Mouse (Mus musculus): ENCODE results near the gene Cenpb. TPM values are rescaled to one million over a fixed set of nuclear protein-coding genes. Genes with fewer than 3 reads are reported as not detected.
A peak's percentile ranks its signal among the peaks of the same experiment; 100 is the strongest.

The Cenpb gene
- polyA plus RNA-seq, 1 experiment from 2014 or later, result 4.5 TPM

DNA sequence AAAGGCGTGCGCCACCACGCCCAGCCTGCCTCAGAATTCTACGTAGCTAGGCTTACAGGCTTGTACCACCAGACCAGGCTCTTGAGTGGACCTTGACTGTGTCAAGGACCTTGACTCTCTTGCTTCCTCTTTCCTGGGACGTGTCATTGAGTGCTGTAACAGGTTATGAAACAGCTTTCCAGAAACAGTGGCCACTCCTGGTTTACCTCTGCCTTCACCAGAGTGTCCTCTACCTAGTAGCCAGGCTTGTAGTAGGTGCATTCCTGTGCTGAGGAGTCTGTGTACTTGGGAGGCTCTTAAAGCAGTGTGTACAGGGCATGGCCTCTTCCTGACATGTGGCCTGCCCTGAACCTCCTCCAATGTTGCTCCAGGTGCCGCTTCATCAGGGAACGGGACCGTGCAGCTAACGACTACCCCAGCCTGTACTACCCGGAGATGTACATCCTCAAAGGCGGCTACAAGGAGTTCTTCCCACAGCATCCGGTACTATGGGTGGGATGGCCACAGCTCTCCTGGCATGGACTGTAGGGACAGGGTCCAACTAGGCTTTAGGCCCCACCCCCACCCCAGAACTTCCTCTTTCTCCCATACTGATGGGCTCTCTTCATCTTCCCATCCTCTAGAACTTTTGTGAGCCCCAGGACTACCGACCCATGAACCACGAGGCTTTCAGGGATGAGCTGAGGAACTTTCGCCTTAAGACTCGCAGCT lies 16.9 kb upstream of the Cenpb start:
- Histone ChIP-seq H3K4me1 (replicated peaks) (peaks cover 41% of the 10 kb centered on the region), H3K27me3 (no peaks in the 10 kb centered on the region), H3K9ac (no peak overlapping the region), H3K9me3 (replicated peaks) (no peaks in the 10 kb centered on the region), H3K27ac (no peak overlapping the region; the same call in 1 of the 2 replicates), H3K36me3 (peaks cover 100% of the 10 kb centered on the region), H3K4me2 (no peak overlapping the region), H3K4me3 (replicated peaks) (no peak overlapping the region)
- ATAC-seq (ENCODE audit: low read depth), result peak; percentile 25; the same call in 1 of the 2 replicates
- WGBS (ENCODE audit: insufficient replicate concordance), result 80% methylated on average over 16 of the region's 16 CpGs
- DNase-seq, result no peak

GRCm38 (mm10) chr2:131191005-131191390 lies 11.1 kb upstream of the Cenpb start:
- H3K4me2 ChIP-seq, result peak overlapping the region; percentile 82
- 64% methylated on average over 7 of the region's 7 CpGs for WGBS (ENCODE audit: insufficient replicate concordance)
- no peak for ATAC-seq (ENCODE audit: low read depth)

DNA sequence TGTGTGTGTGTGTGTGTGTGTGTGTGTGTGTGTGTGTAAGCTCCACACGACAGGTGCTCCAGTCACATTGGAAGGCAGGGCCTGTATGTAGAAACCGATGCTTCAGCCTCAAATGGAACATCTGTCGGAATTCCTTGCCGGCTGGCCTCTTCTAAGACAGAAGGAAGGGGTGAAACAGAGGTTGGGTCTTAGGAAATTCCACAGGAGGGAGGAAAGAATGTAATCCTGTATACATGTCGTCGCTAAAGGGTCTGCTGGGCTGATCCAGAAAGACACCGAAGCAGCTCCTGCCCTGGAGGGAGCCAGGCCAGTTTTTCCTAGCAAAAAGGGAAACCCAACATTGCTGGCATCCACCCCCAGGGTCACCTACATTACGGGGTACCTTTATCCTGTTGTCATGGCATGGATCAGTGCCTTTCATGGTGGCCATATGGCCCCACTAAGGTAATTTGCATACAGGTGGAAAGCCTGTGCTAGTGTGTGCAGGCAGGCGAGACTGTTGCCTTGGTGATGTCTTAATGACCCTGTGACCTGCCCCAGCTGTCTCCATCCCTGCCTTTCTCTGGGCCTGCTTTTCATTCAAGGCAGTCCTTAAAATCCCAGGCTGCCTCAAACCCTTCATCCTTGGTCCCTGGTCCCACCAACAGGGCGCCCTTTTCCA lies 10.6 kb upstream of the Cenpb start:
- H3K4me2 ChIP-seq, result peak overlapping the region; percentile 82
- ATAC-seq (ENCODE audit: low read depth), result no peak
- H3K27me3 ChIP-seq, result no peaks in the 10 kb centered on the region
- peaks cover 71% of the 10 kb centered on the region for H3K4me1 ChIP-seq (replicated peaks)
- peak overlapping the region; percentile 92 for H3K4me3 ChIP-seq (replicated peaks)
- H3K9me3 ChIP-seq (replicated peaks), result no peaks in the 10 kb centered on the region
- peaks cover 72% of the 10 kb centered on the region for H3K36me3 ChIP-seq
- no peak for DNase-seq
- peak overlapping the region; percentile 97 for H3K9ac ChIP-seq
- WGBS (ENCODE audit: insufficient replicate concordance), result 75% methylated on average over 10 of the region's 10 CpGs
- H3K27ac ChIP-seq, result peak overlapping the region; percentile 98

More at GRCm38 (mm10) chr2:131191005-131191390, 11.1 kb upstream of the Cenpb start:
- H3K9me3 ChIP-seq (replicated peaks), result no peaks in the 10 kb centered on the region
- H3K27ac ChIP-seq, result peak overlapping the region; percentile 98
- peaks cover 69% of the 10 kb centered on the region for H3K4me1 ChIP-seq (replicated peaks)
- no peaks in the 10 kb centered on the region for H3K27me3 ChIP-seq
- H3K36me3 ChIP-seq, result peaks cover 77% of the 10 kb centered on the region
- no peak for DNase-seq
- peak overlapping the region; percentile 97 for H3K9ac ChIP-seq
- H3K4me3 ChIP-seq (replicated peaks), result peak overlapping the region; percentile 92; the same call in 1 of the 2 replicates

- ATAC-seq (ENCODE audit: low read depth) (peak; percentile 59), DNase-seq (peak; percentile 58)
- Histone ChIP-seq H3K9ac (peak overlapping the region; percentile 97), H3K9me3 (replicated peaks) (no peaks in the 10 kb centered on the region), H3K4me3 (replicated peaks) (peak overlapping the region; percentile 92), H3K27ac (peak overlapping the region; percentile 98), H3K36me3 (peaks cover 64% of the 10 kb centered on the region), H3K4me2 (peak overlapping the region; percentile 82), H3K27me3 (no peaks in the 10 kb centered on the region), H3K4me1 (replicated peaks) (peaks cover 72% of the 10 kb centered on the region)
- 23% methylated on average over 5 of the region's 5 CpGs for WGBS (ENCODE audit: insufficient replicate concordance)
Measured at GRCm38 (mm10) chr2:131189521-131190309, 9.8 kb upstream of the Cenpb start.

DNA sequence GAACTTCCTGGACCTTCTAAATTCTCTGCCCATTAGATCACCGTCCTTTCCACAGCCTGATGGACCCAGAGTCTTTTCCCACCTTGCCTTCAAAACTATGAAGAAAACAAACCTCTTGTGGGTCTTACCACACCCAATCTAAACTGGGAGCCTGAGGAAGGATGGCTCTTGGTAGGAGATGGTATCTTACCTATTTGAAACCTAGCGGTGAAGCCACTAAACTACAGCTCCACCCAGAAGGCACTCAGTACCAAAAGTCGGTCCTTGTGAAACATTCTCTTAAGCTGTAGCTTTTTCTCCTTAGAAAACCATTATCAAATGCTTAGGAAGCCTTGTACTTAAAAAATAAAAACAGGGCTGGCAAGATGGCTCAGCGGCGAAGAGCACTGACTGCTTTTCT lies 8.4 kb upstream of the Cenpb start:
- Histone ChIP-seq H3K27ac (peak overlapping the region; percentile 98), H3K9ac (peak overlapping the region; percentile 97), H3K4me2 (peak overlapping the region; percentile 82), H3K4me3 (replicated peaks) (peak overlapping the region; percentile 92), H3K36me3 (peaks cover 50% of the 10 kb centered on the region), H3K27me3 (no peaks in the 10 kb centered on the region), H3K9me3 (replicated peaks) (no peaks in the 10 kb centered on the region), H3K4me1 (replicated peaks) (peaks cover 66% of the 10 kb centered on the region)
- WGBS (ENCODE audit: insufficient replicate concordance), result 71% methylated on average over 5 of the region's 5 CpGs
- peak; percentile 13; the same call in 1 of the 2 replicates for ATAC-seq (ENCODE audit: low read depth)
- DNase-seq, result no peak

GRCm38 (mm10) chr2:131187602-131187922 lies 7.7 kb upstream of the Cenpb start:
- Histone ChIP-seq H3K4me2 (peak overlapping the region; percentile 82), H3K27me3 (no peaks in the 10 kb centered on the region), H3K4me1 (replicated peaks) (peaks cover 63% of the 10 kb centered on the region), H3K4me3 (replicated peaks) (peak overlapping the region; percentile 92), H3K9me3 (replicated peaks) (no peaks in the 10 kb centered on the region), H3K27ac (peak overlapping the region; percentile 98), H3K9ac (peak overlapping the region; percentile 97), H3K36me3 (peaks cover 43% of the 10 kb centered on the region)
- ATAC-seq (ENCODE audit: low read depth), result no peak
- WGBS (ENCODE audit: insufficient replicate concordance), result 26% methylated on average over 3 of the region's 3 CpGs
- no peak for DNase-seq

- H3K27ac ChIP-seq, result peak within 1 kb of the TSS; percentile 98
- no peaks in the 10 kb centered on the region for H3K27me3 ChIP-seq
- peak within 1 kb of the TSS; percentile 82 for H3K4me2 ChIP-seq
- H3K9me3 ChIP-seq (replicated peaks), result no peaks in the 10 kb centered on the region
- H3K4me3 ChIP-seq (replicated peaks), result peak within 1 kb of the TSS; percentile 92
- H3K36me3 ChIP-seq, result peaks cover 37% of the 10 kb centered on the region
- DNase-seq, result peak; percentile 86
- WGBS (ENCODE audit: insufficient replicate concordance), result under 1% methylated on average over 42 of the region's 43 CpGs
- peak; percentile 86 for ATAC-seq (ENCODE audit: low read depth)
- H3K9ac ChIP-seq, result peak within 1 kb of the TSS; percentile 97
- peaks cover 63% of the 10 kb centered on the region for H3K4me1 ChIP-seq (replicated peaks)
Measured at GRCm38 (mm10) chr2:131186771-131187601, 7.1 kb upstream of the Cenpb start, which contains the start of the genes Cdc25b and Spef1. Gene Cdc25b (plus strand): TSS chr2:131186949. Gene Spef1 (minus strand): TSS chr2:131187282.

DNA sequence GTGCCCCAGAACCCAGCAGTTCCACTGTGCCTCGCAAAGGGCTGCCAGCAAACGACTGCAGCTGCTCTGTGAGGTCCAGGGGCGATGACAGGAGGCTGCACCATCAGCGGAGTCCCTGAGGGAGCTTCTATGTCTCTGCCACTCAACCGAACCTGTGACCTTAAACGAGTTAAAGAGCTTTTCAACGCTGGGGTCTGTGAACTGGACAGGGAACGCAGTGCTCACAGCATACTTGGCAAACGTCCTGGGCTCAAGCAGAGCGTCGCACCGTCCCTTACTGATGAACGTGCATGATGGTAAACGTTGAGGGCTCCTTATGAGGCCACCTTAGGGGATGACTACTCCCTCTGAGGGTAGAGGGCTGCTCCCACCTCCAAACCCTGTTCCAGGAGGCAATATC lies 6.5 kb upstream of the Cenpb start:
- Histone ChIP-seq H3K27ac (peak overlapping the region; percentile 98), H3K4me1 (replicated peaks) (peaks cover 57% of the 10 kb centered on the region), H3K36me3 (peaks cover 31% of the 10 kb centered on the region), H3K9ac (peak overlapping the region; percentile 97), H3K4me3 (replicated peaks) (peak overlapping the region; percentile 92), H3K4me2 (peak overlapping the region; percentile 82), H3K9me3 (replicated peaks) (no peaks in the 10 kb centered on the region), H3K27me3 (no peaks in the 10 kb centered on the region)
- DNase-seq (no peak), ATAC-seq (ENCODE audit: low read depth) (peak; percentile 52)
- WGBS (ENCODE audit: insufficient replicate concordance), result 2% methylated on average over 14 of the region's 14 CpGs

DNA sequence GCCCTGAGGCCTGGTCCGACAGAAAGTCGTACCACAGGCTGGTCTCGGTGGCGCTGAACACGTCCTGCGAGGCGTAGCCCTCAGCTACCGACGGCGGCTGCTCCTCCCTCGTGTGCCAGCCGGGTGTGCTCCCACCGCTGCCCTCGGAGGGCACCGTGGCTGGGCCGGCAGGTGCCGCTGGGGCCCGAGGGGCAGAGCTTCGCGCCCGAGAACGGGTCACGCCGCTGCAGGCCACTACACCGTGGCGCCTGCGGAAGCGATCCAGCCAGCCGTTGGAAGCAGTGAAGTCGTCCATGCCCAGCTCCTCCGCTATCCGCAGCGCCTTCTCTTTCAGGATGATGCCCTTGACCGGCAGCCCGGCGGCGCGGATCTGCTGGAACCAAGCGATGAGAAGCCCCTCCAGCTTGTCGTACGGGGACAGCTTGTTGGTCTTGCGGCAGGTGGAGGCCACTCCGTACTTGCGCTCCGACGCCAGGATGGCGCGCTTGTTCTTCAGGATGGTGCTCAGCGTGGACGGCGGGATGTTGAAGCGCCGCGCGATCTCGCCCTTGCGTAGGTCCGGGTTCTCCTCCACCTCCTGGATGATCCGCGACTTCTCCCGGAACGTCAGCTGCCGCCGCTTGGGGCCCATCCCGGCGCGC lies 501 bp downstream of the Cenpb start:
- DNase-seq (peak; percentile 53), ATAC-seq (ENCODE audit: low read depth) (peak; percentile 67)
- H3K27ac ChIP-seq, result peak overlapping the region; percentile 94
- peak overlapping the region; percentile 96 for H3K9ac ChIP-seq
- peaks cover 65% of the 10 kb centered on the region for H3K4me1 ChIP-seq (replicated peaks)
- peak overlapping the region; percentile 98 for H3K4me2 ChIP-seq
- H3K36me3 ChIP-seq, result peaks cover 13% of the 10 kb centered on the region
- 1% methylated on average over 67 of the region's 67 CpGs for WGBS (ENCODE audit: insufficient replicate concordance)
- H3K27me3 ChIP-seq, result peaks cover 3% of the 10 kb centered on the region
- H3K4me3 ChIP-seq (replicated peaks), result peak overlapping the region; percentile 82
- no peaks in the 10 kb centered on the region for H3K9me3 ChIP-seq (replicated peaks)

GRCm38 (mm10) chr2:131178828-131179245 lies 1.0 kb downstream of the Cenpb start:
- Histone ChIP-seq H3K4me1 (replicated peaks) (peaks cover 69% of the 10 kb centered on the region), H3K9me3 (replicated peaks) (no peaks in the 10 kb centered on the region), H3K4me3 (replicated peaks) (peak overlapping the region; percentile 82), H3K27me3 (peaks cover 8% of the 10 kb centered on the region), H3K9ac (peak overlapping the region; percentile 96), H3K36me3 (peaks cover 13% of the 10 kb centered on the region), H3K27ac (peak overlapping the region; percentile 94), H3K4me2 (peak overlapping the region; percentile 98)
- DNase-seq (no peak), ATAC-seq (ENCODE audit: low read depth) (peak; percentile 3; the same call in 1 of the 2 replicates)
- WGBS (ENCODE audit: insufficient replicate concordance), result 51% methylated on average over 26 of the region's 26 CpGs

All from liver, embryonic 13.5 days (tissue).